Mouse (Mus musculus) stomach, postnatal 0 days (tissue): ENCODE results near the gene Plb1.

Experiments
- CTCF ChIP-seq: IDR thresholded peaks from 2 replicates; pipeline ENCODE4 v1.5.1; 2016; ENCODE audit warnings: antibody characterized with exemption, low read depth, mild to moderate bottlenecking, moderate library complexity
- EP300 ChIP-seq: optimal IDR thresholded peaks from 2 replicates; pipeline ENCODE3; 2016; ENCODE audit warnings: antibody characterized with exemption

GRCm38 (mm10) chr5:32352845-32353244 is 120.3 kb downstream of the Plb1 start:
- TF ChIP-seq EP300, result no peak
- TF ChIP-seq CTCF, result no peak
